In the genomic region with DNA sequence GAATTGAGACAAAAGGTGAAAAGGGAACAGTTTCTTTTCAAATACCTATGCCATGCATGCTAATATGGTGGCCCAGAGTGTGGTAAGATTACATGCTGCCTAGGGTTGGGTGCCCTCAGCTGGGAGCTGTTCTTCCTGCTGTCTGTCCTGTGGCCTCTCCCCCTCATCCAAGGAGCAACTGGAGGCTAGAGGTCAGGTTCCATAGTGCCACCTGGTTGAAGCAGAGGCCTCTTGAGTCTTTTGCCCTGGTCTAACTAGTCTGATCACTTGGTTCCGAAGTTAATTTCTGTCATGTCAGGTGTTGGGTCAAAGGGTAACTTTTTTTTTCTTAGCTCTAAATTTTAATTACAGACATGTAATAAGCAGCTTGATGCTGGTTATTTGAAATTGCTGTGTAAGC, we compare ENCODE assay signal across 15 mouse cellular contexts. TPM values are rescaled to one million over a fixed set of nuclear protein-coding genes. Genes with fewer than 3 reads are reported as not detected.
DNase-seq lines count a peak whose midpoint lies in the region; ATAC-seq and TF ChIP-seq lines count a peak whose summit lies in the region.
"Had no signal": no experiment of that assay in that cellular context is flagged by ENCODE, and none has a peak within 500 bp of the region (broad histone marks: within the 10 kb centered on the region; RNA-seq: fewer than 3 reads in every experiment).

No protein-coding gene starts in this region.

- no peak for ATAC-seq in heart, embryonic 14.5 days (ENCODE audit: insufficient number of reproducible peaks, insufficient read depth, low FRiP score, low read depth)
- ATAC-seq in kidney, postnatal 0 days (replicated peaks; ENCODE audit: low FRiP score, low read depth), result no peak
- no peak for ATAC-seq in kidney, embryonic 16.5 days (ENCODE audit: low FRiP score, low TSS enrichment)
- ATAC-seq in intestine, embryonic 16.5 days, result peak; percentile 59
- ATAC-seq: liver, embryonic 12.5 days had no signal

- no peaks in the 10 kb centered on the region for H3K9me3 ChIP-seq in heart, embryonic 14.5 days (ENCODE audit: control insufficient read depth, low read length)
- H3K9me3 ChIP-seq in kidney, postnatal 0 days (replicated peaks; ENCODE audit: low read length), result no peaks in the 10 kb centered on the region
- no peaks in the 10 kb centered on the region for H3K9me3 ChIP-seq in kidney, embryonic 16.5 days (ENCODE audit: low read length)
- no peaks in the 10 kb centered on the region for H3K9me3 ChIP-seq in intestine, embryonic 16.5 days (ENCODE audit: control insufficient read depth, low read length)
- H3K9me3 ChIP-seq: embryonic facial prominence, embryonic 12.5 days; forebrain, embryonic 10.5 days; G1E; liver, embryonic 12.5 days; neural tube, embryonic 15.5 days had no signal

- DNase-seq in heart, postnatal 10 days, result no peak
- no peak for DNase-seq in kidney, postnatal 0 days (ENCODE audit: low spot score)
- DNase-seq in kidney, postnatal 25 days, result peak; percentile 25 to 77
- DNase-seq in cerebellum, postnatal 25 days, result no peak
- DNase-seq: cerebellum, adult 11 months; lung, postnatal 14 days; thymus, adult 18-20 months had no signal

- H3K9ac ChIP-seq in heart, embryonic 14.5 days (ENCODE audit: low read length), result no peak overlapping the region
- H3K9ac ChIP-seq in kidney, postnatal 0 days (ENCODE audit: low read depth, low read length), result no peak overlapping the region
- H3K9ac ChIP-seq in kidney, embryonic 16.5 days (replicated peaks; ENCODE audit: low read length), result no peak overlapping the region
- H3K9ac ChIP-seq in intestine, embryonic 16.5 days (ENCODE audit: low read depth, low read length), result no peak overlapping the region
- H3K9ac ChIP-seq: embryonic facial prominence, embryonic 12.5 days; liver, embryonic 12.5 days; neural tube, embryonic 15.5 days had no signal

- intact Hi-C loops in heart, postnatal 10 days (cut with DNase I), result no loop called here

- no peaks in the 10 kb centered on the region for H3K36me3 ChIP-seq in heart, embryonic 14.5 days (ENCODE audit: control insufficient read depth, insufficient read depth, low read length)
- no peaks in the 10 kb centered on the region for H3K36me3 ChIP-seq in kidney, postnatal 0 days (ENCODE audit: insufficient read depth, low read length)
- no peaks in the 10 kb centered on the region for H3K36me3 ChIP-seq in kidney, embryonic 16.5 days (ENCODE audit: insufficient read depth, low read length)
- no peaks in the 10 kb centered on the region for H3K36me3 ChIP-seq in intestine, embryonic 16.5 days (ENCODE audit: control insufficient read depth, insufficient read depth, low read length)
- H3K36me3 ChIP-seq: embryonic facial prominence, embryonic 12.5 days; forebrain, embryonic 10.5 days; G1E; liver, embryonic 12.5 days; neural tube, embryonic 15.5 days had no signal

- peaks cover 57 to 96% of the 10 kb centered on the region in 2 experiments for H3K4me1 ChIP-seq in heart, embryonic 14.5 days (ENCODE audit: control insufficient read depth in 2 of 2, insufficient read depth in 2 of 2, low read length in 2 of 2)
- H3K4me1 ChIP-seq in kidney, postnatal 0 days (replicated peaks; ENCODE audit: insufficient read depth, low read length), result peaks cover 12% of the 10 kb centered on the region
- H3K4me1 ChIP-seq in kidney, embryonic 16.5 days (ENCODE audit: insufficient read depth, low read length), result peaks cover 12% of the 10 kb centered on the region
- H3K4me1 ChIP-seq in intestine, embryonic 16.5 days (ENCODE audit: control insufficient read depth, insufficient read depth, low read length), result peaks cover 18% of the 10 kb centered on the region; the same call in 1 of the 2 replicates

- no peaks in the 10 kb centered on the region for H3K27me3 ChIP-seq in heart, embryonic 14.5 days (ENCODE audit: control insufficient read depth, insufficient read depth, low read length)
- H3K27me3 ChIP-seq in kidney, postnatal 0 days (ENCODE audit: insufficient read depth, low read length), result no peaks in the 10 kb centered on the region
- no peaks in the 10 kb centered on the region for H3K27me3 ChIP-seq in kidney, embryonic 16.5 days (ENCODE audit: insufficient read depth, low read length)
- no peaks in the 10 kb centered on the region for H3K27me3 ChIP-seq in intestine, embryonic 16.5 days (replicated peaks; ENCODE audit: control insufficient read depth, insufficient read depth, low read length)
- H3K27me3 ChIP-seq: embryonic facial prominence, embryonic 12.5 days; liver, embryonic 12.5 days; neural tube, embryonic 15.5 days had no signal

- no peak overlapping the region for H3K4me3 ChIP-seq in heart, embryonic 14.5 days (ENCODE audit: control insufficient read depth in 1 of 2, insufficient read depth in 1 of 2, low read depth in 1 of 2, low read length in 2 of 2)
- H3K4me3 ChIP-seq in kidney, postnatal 0 days (replicated peaks; ENCODE audit: low read depth, low read length), result no peak overlapping the region
- H3K4me3 ChIP-seq in kidney, embryonic 16.5 days (ENCODE audit: low read length), result no peak overlapping the region
- no peak overlapping the region for H3K4me3 ChIP-seq in intestine, embryonic 16.5 days (ENCODE audit: low read length)
- H3K4me3 ChIP-seq: embryonic facial prominence, embryonic 12.5 days; forebrain, embryonic 10.5 days; liver, embryonic 12.5 days; neural tube, embryonic 15.5 days had no signal

- 68% methylated on average over 1 of the region's 1 CpGs for WGBS in heart, embryonic 14.5 days
- WGBS in kidney, postnatal 0 days, result 58% methylated on average over 1 of the region's 1 CpGs
- 69% methylated on average over 1 of the region's 1 CpGs for WGBS in kidney, embryonic 16.5 days
- 64% methylated on average over 1 of the region's 1 CpGs for WGBS in intestine, embryonic 16.5 days

- H3K4me2 ChIP-seq in heart, embryonic 14.5 days (ENCODE audit: low read length), result peak overlapping the region; percentile 58; the same call in 1 of the 2 replicates
- no peak overlapping the region for H3K4me2 ChIP-seq in kidney, postnatal 0 days (ENCODE audit: low read length)
- no peak overlapping the region for H3K4me2 ChIP-seq in kidney, embryonic 16.5 days (replicated peaks; ENCODE audit: low read depth, low read length)
- no peak overlapping the region for H3K4me2 ChIP-seq in intestine, embryonic 16.5 days (ENCODE audit: low read depth, low read length)
- H3K4me2 ChIP-seq: liver, embryonic 12.5 days; neural tube, embryonic 15.5 days had no signal

- H3K27ac ChIP-seq in heart, embryonic 14.5 days (replicated peaks in 1 of 2; ENCODE audit: control insufficient read depth in 1 of 2, insufficient read depth in 1 of 2, low read depth in 2 of 2, low read length in 2 of 2), result peak overlapping the region; percentile 47 to 87; a peak in 3 of 4 replicates
- H3K27ac ChIP-seq in kidney, postnatal 0 days, result 0 out of 2 replicates have a peak overlapping the region, but pooled peaks have one; percentile 44
- H3K27ac ChIP-seq in kidney, embryonic 16.5 days (ENCODE audit: low read length), result no peak overlapping the region
- H3K27ac ChIP-seq in intestine, embryonic 16.5 days (ENCODE audit: low read length), result no peak overlapping the region
- H3K27ac ChIP-seq: liver, embryonic 12.5 days had no signal

- no peak for TF ChIP-seq CTCF in kidney, postnatal 0 days (IDR thresholded peaks at IDR 0.05; ENCODE audit: low read depth)

RNA-seq across cellular contexts. Expression of gene Abtb2, which starts 33.2 kb away (rescaled TPM):
- polyA plus RNA-seq in heart, embryonic 14.5 days (2014; fragmentation: Nextera tagmentation; extraction: Ambion mirVana), result 18.4 and 18.6 TPM in 2 replicates
- total RNA-seq in heart, postnatal 10 days (2021), result 10 to 100 TPM; 21.1 to 27.6 TPM
- 5.2 and 5.6 TPM in 2 replicates for polyA plus RNA-seq in kidney, postnatal 0 days (2015; fragmentation: Nextera tagmentation; extraction: Ambion mirVana)
- 7.8 and 9.3 TPM in 2 replicates for polyA plus RNA-seq in kidney, embryonic 16.5 days (2015; fragmentation: Nextera tagmentation; extraction: Ambion mirVana)
- 4.7 and 5.4 TPM in 2 replicates for polyA plus RNA-seq in intestine, embryonic 16.5 days (2015; fragmentation: Nextera tagmentation; extraction: Ambion mirVana)
- polyA plus RNA-seq: G1E had no signal

Comparison
In these comparisons a context has a peak if more than half of its experiments do, and no peak if none do; other contexts are left out.
1. H3K27ac ChIP-seq: peak in heart, embryonic 14.5 days (2 of 2) and kidney, postnatal 0 days (single experiment); none in kidney, embryonic 16.5 days (single experiment) and intestine, embryonic 16.5 days (single experiment).
2. DNase-seq: peak in kidney, postnatal 25 days (2 of 2); none in heart, postnatal 10 days (0 of 2), kidney, postnatal 0 days (single experiment) and cerebellum, postnatal 25 days (0 of 2).